Mouse (Mus musculus) midbrain, embryonic 10.5 days (tissue): ENCODE data around the gene Kifc1. TPM values are rescaled to one million over a fixed set of nuclear protein-coding genes. Genes with fewer than 3 reads are reported as not detected.
A peak's percentile ranks its signal among the peaks of the same experiment; 100 is the strongest.

Experiments
- DNase-seq: peaks from one replicate; pipeline ENCODE4 v3.0.0-alpha.2; 2017; ENCODE audit warnings: low spot score
- H3K27ac ChIP-seq: fragments of 300-500 bp; sonication (generic); replicated peaks from 2 replicates; pipeline ENCODE4 v1.5.1; 2016; ENCODE audit warnings: mild to moderate bottlenecking
- H3K27me3 ChIP-seq: fragments of 300-500 bp; sonication (generic); 2 replicates; pipeline ENCODE4 v1.6.1; 2016; ENCODE audit warnings: low read depth, mild to moderate bottlenecking; ENCODE audit not compliant: poor library complexity, severe bottlenecking
- H3K36me3 ChIP-seq: fragments of 300-500 bp; sonication (generic); 2 replicates; pipeline ENCODE4 v1.6.1; 2016; ENCODE audit warnings: mild to moderate bottlenecking, moderate library complexity
- H3K4me1 ChIP-seq: fragments of 300-500 bp; sonication (generic); 2 replicates; pipeline ENCODE4 v1.6.1; 2016
- H3K4me3 ChIP-seq: fragments of 300-500 bp; sonication (generic); 2 replicates; pipeline ENCODE4 v1.5.1; 2016; ENCODE audit warnings: mild to moderate bottlenecking, moderate library complexity
- H3K9me3 ChIP-seq: fragments of 300-500 bp; sonication (generic); replicated peaks from 2 replicates; pipeline ENCODE4 v1.6.1; 2016; ENCODE audit warnings: mild to moderate bottlenecking
- WGBS: fragments of 180-500 bp; shearing (Covaris S2); methylation state at CpG from one replicate; pipeline ENCODE4 v1.1.7; 2016; 5-methylcytosine and 5-hydroxymethylcytosine counted together
- polyA plus RNA-seq: library from polyadenylated mRNA; unstranded; fragments of >200 nt; fragmentation: Nextera tagmentation; extraction: Ambion mirVana; gene quantifications from 2 replicates; pipeline ENCODE4 v1.2.1, GENCODE M21; 2016

Gene Kifc1
- polyA plus RNA-seq, 1 experiment from 2014 or later = 7.8 TPM

- Histone ChIP-seq H3K4me3 (peak overlapping the region; percentile 23; the same call in 1 of the 2 replicates), H3K27me3 (no peaks in the 10 kb centered on the region), H3K4me1 (peaks cover 34% of the 10 kb centered on the region), H3K27ac (no peak overlapping the region), H3K9me3 (no peaks in the 10 kb centered on the region), H3K36me3 (peaks cover 22% of the 10 kb centered on the region)
- WGBS = 73% methylated on average over 17 of the region's 17 CpGs
- DNase-seq = no peak
These were observed 35.9 kb upstream of the Kifc1 start for GRCm38 (mm10) chr17:33926207-33926932.

GRCm38 (mm10) chr17:33925406-33926116 is 35.1 kb upstream of the Kifc1 start:
- WGBS = 84% methylated on average over 21 of the region's 21 CpGs
- Histone ChIP-seq H3K27me3 (no peaks in the 10 kb centered on the region), H3K9me3 (no peaks in the 10 kb centered on the region), H3K36me3 (peaks cover 22% of the 10 kb centered on the region), H3K4me3 (peak overlapping the region; percentile 23; the same call in 1 of the 2 replicates), H3K27ac (no peak overlapping the region), H3K4me1 (peaks cover 33% of the 10 kb centered on the region)
- no peak for DNase-seq

GRCm38 (mm10) chr17:33924577-33925283 is 34.3 kb upstream of the Kifc1 start:
- H3K9me3 ChIP-seq = no peaks in the 10 kb centered on the region
- no peak for DNase-seq
- H3K27me3 ChIP-seq = no peaks in the 10 kb centered on the region
- peaks cover 33% of the 10 kb centered on the region for H3K4me1 ChIP-seq
- H3K36me3 ChIP-seq = peaks cover 22% of the 10 kb centered on the region
- H3K4me3 ChIP-seq = no peak overlapping the region
- WGBS = 83% methylated on average over 10 of the region's 10 CpGs
- no peak overlapping the region for H3K27ac ChIP-seq

- Histone ChIP-seq H3K4me1 (peaks cover 49% of the 10 kb centered on the region), H3K36me3 (peaks cover 34% of the 10 kb centered on the region), H3K4me3 (peak overlapping the region; percentile 74; the same call in 1 of the 2 replicates), H3K27ac (no peak overlapping the region), H3K9me3 (no peaks in the 10 kb centered on the region), H3K27me3 (peaks cover 18% of the 10 kb centered on the region)
- no peak for DNase-seq
- 90% methylated on average over 7 of the region's 7 CpGs for WGBS
These were observed 30.9 kb upstream of the Kifc1 start for GRCm38 (mm10) chr17:33921361-33921760.

GRCm38 (mm10) chr17:33920282-33921097 is 30.0 kb upstream of the Kifc1 start:
- Histone ChIP-seq H3K9me3 (no peaks in the 10 kb centered on the region), H3K4me3 (peak overlapping the region; percentile 74), H3K36me3 (peaks cover 25% of the 10 kb centered on the region), H3K27ac (peak overlapping the region; percentile 83), H3K4me1 (peaks cover 50% of the 10 kb centered on the region), H3K27me3 (peaks cover 18% of the 10 kb centered on the region)
- peak; percentile 88 for DNase-seq
- WGBS = under 1% methylated on average over 36 of the region's 36 CpGs

GRCm38 (mm10) chr17:33919351-33920281 is 29.2 kb upstream of the Kifc1 start:
- Histone ChIP-seq H3K4me3 (peak overlapping the region; percentile 74), H3K9me3 (no peaks in the 10 kb centered on the region), H3K36me3 (peaks cover 24% of the 10 kb centered on the region), H3K4me1 (peaks cover 59% of the 10 kb centered on the region), H3K27me3 (peaks cover 18% of the 10 kb centered on the region), H3K27ac (peak overlapping the region; percentile 83)
- WGBS = under 1% methylated on average over 52 of the region's 52 CpGs
- DNase-seq = peak; percentile 48

- Histone ChIP-seq H3K36me3 (peaks cover 35% of the 10 kb centered on the region), H3K4me1 (peaks cover 67% of the 10 kb centered on the region), H3K27me3 (peaks cover 18% of the 10 kb centered on the region), H3K9me3 (no peaks in the 10 kb centered on the region), H3K4me3 (peak overlapping the region; percentile 74), H3K27ac (no peak overlapping the region)
- no peak for DNase-seq
- 63% methylated on average over 37 of the region's 37 CpGs for WGBS
These were observed 28.1 kb upstream of the Kifc1 start for GRCm38 (mm10) chr17:33918293-33919203.

GRCm38 (mm10) chr17:33917656-33918292 is 27.3 kb upstream of the Kifc1 start:
- H3K27ac ChIP-seq = 0 out of 2 replicates have a peak overlapping the region, but pooled peaks have one; percentile 13
- H3K9me3 ChIP-seq = no peaks in the 10 kb centered on the region
- 82% methylated on average over 18 of the region's 18 CpGs for WGBS
- peaks cover 67% of the 10 kb centered on the region for H3K4me1 ChIP-seq
- peaks cover 42% of the 10 kb centered on the region for H3K36me3 ChIP-seq
- H3K27me3 ChIP-seq = peaks cover 18% of the 10 kb centered on the region
- H3K4me3 ChIP-seq = peak overlapping the region; percentile 74
- DNase-seq = no peak

GRCm38 (mm10) chr17:33916847-33917655 is 26.6 kb upstream of the Kifc1 start:
- Histone ChIP-seq H3K9me3 (no peaks in the 10 kb centered on the region), H3K36me3 (peaks cover 50% of the 10 kb centered on the region), H3K4me3 (peak overlapping the region; percentile 74), H3K27ac (0 out of 2 replicates have a peak overlapping the region, but pooled peaks have one; percentile 97), H3K4me1 (peaks cover 70% of the 10 kb centered on the region), H3K27me3 (peaks cover 18% of the 10 kb centered on the region)
- WGBS = 75% methylated on average over 31 of the region's 31 CpGs
- no peak for DNase-seq

- Histone ChIP-seq H3K4me3 (peak overlapping the region; percentile 74), H3K4me1 (peaks cover 76% of the 10 kb centered on the region), H3K36me3 (peaks cover 57% of the 10 kb centered on the region), H3K9me3 (no peaks in the 10 kb centered on the region), H3K27me3 (peaks cover 18% of the 10 kb centered on the region), H3K27ac (peak overlapping the region; percentile 97)
- no peak for DNase-seq
- 2% methylated on average over 18 of the region's 20 CpGs for WGBS
These were observed 25.8 kb upstream of the Kifc1 start for GRCm38 (mm10) chr17:33916294-33916693.
